Mouse (Mus musculus) embryonic fibroblast, embryonic 13.5 days (primary cell): Measurements from ENCODE around the gene Hdac10.

Experiments
- CTCF ChIP-seq: IDR thresholded peaks from 2 replicates; pipeline ENCODE4 v1.5.1; 2011; ENCODE audit warnings: mild to moderate bottlenecking, control low read depth, low read length, moderate library complexity, borderline replicate concordance; ENCODE audit not compliant: insufficient read depth
- POLR2A ChIP-seq: IDR thresholded peaks from 2 replicates; pipeline ENCODE4 v1.6.1; 2011; ENCODE audit warnings: low read depth, mild to moderate bottlenecking, control low read depth, low read length, moderate library complexity

DNA sequence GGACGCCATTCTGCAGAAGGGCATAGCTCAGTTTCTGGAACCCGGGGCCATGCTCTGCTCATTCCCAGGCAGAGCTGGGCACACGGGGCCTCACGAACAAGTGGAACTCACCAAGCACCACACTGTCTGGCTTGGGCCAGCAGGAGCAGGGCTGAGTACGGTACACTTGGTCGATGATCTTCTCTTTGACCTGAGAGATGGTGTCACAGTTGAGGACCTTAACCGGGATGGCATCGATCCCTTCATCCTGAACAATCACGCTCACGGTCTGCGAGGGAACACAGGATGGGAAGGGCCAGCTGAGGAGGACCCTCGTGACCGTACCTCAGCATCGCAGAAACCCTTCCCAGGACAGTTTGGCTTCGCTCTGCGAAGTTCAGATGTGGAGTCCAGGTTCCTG lies 30.0 kb upstream of the Hdac10 start:
- TF ChIP-seq CTCF (no peak), POLR2A (no peak)
